Mouse (Mus musculus) monocyte, adult 5-6 weeks (primary cell): ENCODE measurements around the gene Stx18. TPM values are rescaled to one million over a fixed set of nuclear protein-coding genes. Genes with fewer than 3 reads are reported as not detected.

Experiments used
- ATAC-seq: fragments of 153-309, 156-312 bp; replicated peaks from 2 replicates; pipeline ENCODE4 v1.8.0; 2017; ENCODE audit warnings: mild to moderate bottlenecking; ENCODE audit not compliant: low TSS enrichment, insufficient number of reproducible peaks, severe bottlenecking, poor library complexity, low FRiP score
- total RNA-seq: library from RNA; stranded (forward); fragments of 200-1000, 200-491, 200-594 nt; gene quantifications from 3 replicates; pipeline ENCODE4 v1.2.3, GENCODE M21; 2017

The Stx18 gene
- total RNA-seq, 1 experiment from 2014 or later = 50.7 TPM

- ATAC-seq = no peak
Measured at GRCm38 (mm10) chr5:38065454-38065853, 26.9 kb downstream of the Stx18 start.

GRCm38 (mm10) chr5:38066606-38067005 lies 28.1 kb downstream of the Stx18 start:
- no peak for ATAC-seq

- ATAC-seq = no peak
Measured at GRCm38 (mm10) chr5:38076326-38076725, 37.8 kb downstream of the Stx18 start.

- no peak for ATAC-seq
Measured at GRCm38 (mm10) chr5:38078575-38078974, 40.0 kb downstream of the Stx18 start.

- ATAC-seq = no peak
Measured at GRCm38 (mm10) chr5:38080472-38080871, 41.9 kb downstream of the Stx18 start.

GRCm38 (mm10) chr5:38082589-38082988 lies 44.0 kb downstream of the Stx18 start:
- ATAC-seq = no peak

GRCm38 (mm10) chr5:38083362-38083761 lies 44.8 kb downstream of the Stx18 start:
- ATAC-seq = no peak

- no peak for ATAC-seq
Measured at GRCm38 (mm10) chr5:38084616-38085015, 46.1 kb downstream of the Stx18 start.

- 0 out of 2 replicates have a peak, but pooled peaks have one; percentile 50 for ATAC-seq
Measured at GRCm38 (mm10) chr5:38085561-38086392, 47.2 kb downstream of the Stx18 start.

- no peak for ATAC-seq
Measured at GRCm38 (mm10) chr5:38090111-38090510, 51.6 kb downstream of the Stx18 start.

- ATAC-seq = no peak
Measured at GRCm38 (mm10) chr5:38090581-38090980, 52.0 kb downstream of the Stx18 start.

- peak; percentile 64; the same call in 1 of the 2 replicates for ATAC-seq
Measured at GRCm38 (mm10) chr5:38091046-38091965, 52.8 kb downstream of the Stx18 start.

- no peak for ATAC-seq
Measured at GRCm38 (mm10) chr5:38091966-38092304, 53.4 kb downstream of the Stx18 start.

- no peak for ATAC-seq
Measured at GRCm38 (mm10) chr5:38094331-38094730, 55.8 kb downstream of the Stx18 start.

- ATAC-seq = no peak
Measured at GRCm38 (mm10) chr5:38097501-38098093, 59.1 kb downstream of the Stx18 start.

GRCm38 (mm10) chr5:38099139-38099676 lies 60.7 kb downstream of the Stx18 start:
- no peak for ATAC-seq

- ATAC-seq = no peak
Measured at GRCm38 (mm10) chr5:38102945-38103344, 64.4 kb downstream of the Stx18 start.

- no peak for ATAC-seq
Measured at GRCm38 (mm10) chr5:38106080-38106697, 67.6 kb downstream of the Stx18 start.

- no peak for ATAC-seq
Measured at GRCm38 (mm10) chr5:38106807-38107206, 68.3 kb downstream of the Stx18 start.
